Mouse (Mus musculus): Measurements from ENCODE around the gene Epha2.

DNA sequence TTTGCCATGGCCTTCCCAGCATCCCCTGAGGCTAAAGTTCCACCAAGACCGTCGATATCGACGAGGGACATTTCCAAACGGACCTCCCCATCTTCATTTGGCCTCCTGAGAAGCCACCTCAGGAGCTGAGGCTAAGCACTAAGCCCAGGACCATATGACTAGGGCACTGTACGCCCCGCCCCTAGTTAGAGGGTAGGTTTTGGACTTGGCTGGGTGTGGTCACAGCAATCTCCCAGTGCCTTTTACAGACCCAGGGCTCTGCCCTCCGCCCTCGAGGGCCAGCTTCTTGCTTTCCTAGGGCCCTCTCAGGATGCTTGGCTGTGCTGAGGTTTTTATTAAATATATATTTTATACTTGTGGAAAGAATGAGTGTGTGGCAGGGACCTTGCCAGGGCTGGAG is 27.7 kb downstream of the Epha2 start:
- no peak for TF ChIP-seq POLR2A (IDR thresholded peaks at IDR 0.05; ENCODE audit: insufficient read length, low read depth)
- no peak for TF ChIP-seq E2F4 (IDR thresholded peaks at IDR 0.05; ENCODE audit: insufficient read depth)
